Mouse (Mus musculus) liver, postnatal 0 days (tissue): ENCODE results near the gene Pigv.

Experiments
- CTCF ChIP-seq: sonication (generic); IDR thresholded peaks from 2 replicates; pipeline ENCODE4 v1.5.1; 2016; ENCODE audit warnings: antibody characterized with exemption, low read depth
- EP300 ChIP-seq: IDR thresholded peaks from 2 replicates; pipeline ENCODE4 v1.6.1; 2016; ENCODE audit warnings: antibody characterized with exemption, low read depth, mild to moderate bottlenecking

GRCm38 (mm10) chr4:133706956-133707355, 34.5 kb upstream of the Pigv start:
- TF ChIP-seq CTCF: no peak
- TF ChIP-seq EP300: peak; percentile 27; the same call in 1 of the 2 replicates
